Mouse (Mus musculus) embryo, embryonic 11 days (tissue): ENCODE data around the gene Nrde2.

ENCODE experiments used
- DNase-seq: peaks from one replicate; pipeline ENCODE4 v3.0.0-alpha.2; 2015

Nrde2 gene

DNA sequence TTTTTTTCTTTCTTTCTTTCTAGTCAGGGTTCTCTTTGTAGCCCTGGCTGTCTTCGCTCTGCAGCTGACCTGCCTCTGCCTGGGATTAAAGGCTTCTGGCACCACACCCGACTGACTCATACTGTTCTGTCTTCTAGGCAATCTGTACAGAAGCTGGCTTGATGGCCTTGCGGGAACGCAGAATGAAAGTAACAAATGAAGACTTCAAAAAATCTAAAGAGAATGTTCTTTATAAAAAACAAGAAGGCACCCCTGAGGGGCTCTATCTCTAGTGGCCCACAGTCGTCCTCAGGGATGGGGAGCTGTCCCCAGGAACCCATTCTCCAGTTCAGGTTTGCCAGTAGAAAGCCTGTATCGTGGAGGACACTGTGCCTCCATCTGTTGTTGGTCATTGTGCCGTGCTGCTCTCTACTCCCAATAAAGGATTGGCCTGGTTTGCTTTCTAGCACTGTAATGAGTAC, 36.5 kb downstream of the Nrde2 start:
- DNase-seq = no peak

- DNase-seq = no peak
These were observed 43.5 kb downstream of the Nrde2 start for GRCm38 (mm10) chr12:100115982-100116381.

DNA sequence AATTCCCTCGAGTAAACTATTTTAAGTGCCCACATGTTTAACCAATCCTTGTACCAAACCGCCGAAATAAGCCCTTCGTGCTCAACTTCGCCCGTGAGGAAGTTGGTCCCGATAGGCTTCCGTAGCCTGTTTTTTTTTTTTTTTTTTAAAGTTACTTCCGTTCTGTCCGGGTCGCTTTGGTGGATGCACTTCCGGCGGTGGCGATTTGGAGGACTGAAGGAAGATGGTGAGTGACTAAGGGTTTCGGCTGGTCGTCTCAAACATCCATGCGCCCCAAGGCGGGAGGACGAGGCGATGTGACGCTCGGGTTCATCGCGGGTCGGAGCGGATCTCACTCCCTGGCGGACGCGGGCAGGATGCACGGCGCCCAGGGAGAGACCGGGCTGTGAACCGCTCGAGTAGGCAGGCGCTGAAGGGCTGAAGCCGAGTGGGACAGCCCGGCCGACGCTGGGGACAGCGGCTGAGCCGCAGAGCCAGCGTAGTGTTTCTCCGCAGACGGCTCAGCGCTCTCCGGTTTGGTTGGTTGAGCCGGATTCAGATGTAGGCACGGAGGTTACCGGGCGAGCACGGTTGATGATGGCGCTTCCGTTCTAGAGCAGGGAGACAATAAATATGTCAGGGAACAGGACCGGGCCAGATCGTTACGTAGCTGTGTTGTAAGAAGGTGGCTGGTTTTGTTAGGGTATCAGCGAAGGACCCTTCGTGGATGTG, 49.3 kb downstream of the Nrde2 start, which contains the start of gene Psmc1:
TSS of gene Psmc1 (plus strand) at position 169 of the 711 bp plus-strand sequence.
- DNase-seq = peak; percentile 93

DNA sequence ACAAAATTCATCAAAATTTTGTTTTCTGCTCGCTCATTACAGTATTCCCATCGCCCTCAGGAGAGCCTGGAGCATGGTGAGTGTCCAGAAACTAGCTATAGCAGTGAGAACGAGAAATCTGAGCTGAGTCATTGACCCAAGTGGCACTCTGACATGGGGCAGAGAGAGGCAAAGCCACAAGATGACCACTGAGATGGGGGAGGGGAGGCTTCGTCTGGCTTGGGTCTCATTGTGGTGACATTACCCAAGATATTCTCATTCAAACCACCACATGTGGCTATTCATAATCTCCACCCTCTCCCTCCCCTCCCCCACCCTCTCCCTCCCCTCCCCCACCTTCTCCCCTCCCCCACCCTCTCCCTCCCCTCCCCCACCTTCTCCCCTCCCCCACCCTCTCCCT, 52.0 kb downstream of the Nrde2 start:
- no peak for DNase-seq

GRCm38 (mm10) chr12:100106275-100106895, 53.1 kb downstream of the Nrde2 start:
- peak; percentile 85 for DNase-seq

DNA sequence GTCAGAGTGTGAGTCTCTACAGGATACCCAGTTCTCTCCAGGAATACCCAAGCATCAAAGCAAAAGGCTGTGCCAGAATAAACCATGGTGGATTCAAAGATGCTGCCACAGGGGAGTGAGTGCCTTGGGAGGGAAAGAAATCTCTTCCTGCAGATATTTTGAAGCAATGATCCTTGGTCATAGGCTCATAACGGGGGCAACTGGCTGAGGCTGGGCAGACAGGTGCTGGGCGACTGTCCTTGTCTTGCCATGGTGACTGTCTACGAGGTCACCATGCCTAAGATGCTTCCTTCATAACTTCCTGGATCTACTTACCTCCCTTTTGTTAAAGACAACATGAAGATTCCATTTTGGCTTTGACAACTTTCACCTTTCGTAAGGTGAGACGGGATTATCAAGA, 54.9 kb downstream of the Nrde2 start:
- DNase-seq = no peak

DNA sequence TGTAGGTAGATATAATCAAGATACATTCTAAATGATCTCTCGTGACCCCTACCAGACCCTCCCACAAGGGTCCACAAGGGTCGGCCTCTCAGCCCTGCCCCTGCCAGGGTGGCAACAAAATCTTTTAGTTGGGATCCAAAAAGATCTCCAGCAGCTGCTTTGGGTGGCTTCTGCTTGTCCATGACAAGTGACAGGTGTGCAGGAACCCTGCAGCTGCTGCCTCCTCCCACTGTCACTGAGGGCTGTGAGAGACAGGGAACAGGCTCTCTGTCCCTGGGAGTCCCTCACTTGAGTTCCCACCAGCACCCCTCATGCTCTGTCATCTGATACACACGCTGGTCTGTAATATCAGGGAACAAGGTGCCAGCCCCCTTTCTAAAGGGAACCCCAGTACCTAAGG, 57.8 kb downstream of the Nrde2 start:
- no peak for DNase-seq

GRCm38 (mm10) chr12:100100707-100101030, 58.8 kb downstream of the Nrde2 start:
- DNase-seq = no peak

- DNase-seq = no peak
These were observed 59.3 kb downstream of the Nrde2 start for GRCm38 (mm10) chr12:100099971-100100706.

DNA sequence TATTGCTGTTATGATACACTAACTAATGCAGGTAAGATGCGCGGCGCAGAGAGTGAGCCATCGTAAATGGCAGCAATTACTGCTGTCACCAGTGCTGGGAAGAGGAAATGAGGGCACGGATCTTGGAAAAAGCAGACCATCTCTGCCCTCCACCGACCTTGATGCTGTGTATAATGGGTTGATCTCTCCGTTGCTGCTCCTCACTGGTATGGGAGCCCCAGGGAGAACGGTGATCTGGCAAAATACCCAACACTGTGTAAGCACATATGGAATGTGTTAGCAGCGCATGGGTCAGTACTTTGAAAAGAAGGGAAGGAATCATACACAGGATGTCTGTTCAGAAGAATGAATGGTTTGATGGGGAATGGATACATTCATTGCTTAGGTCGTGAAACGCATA, 66.4 kb downstream of the Nrde2 start:
- DNase-seq = no peak

DNA sequence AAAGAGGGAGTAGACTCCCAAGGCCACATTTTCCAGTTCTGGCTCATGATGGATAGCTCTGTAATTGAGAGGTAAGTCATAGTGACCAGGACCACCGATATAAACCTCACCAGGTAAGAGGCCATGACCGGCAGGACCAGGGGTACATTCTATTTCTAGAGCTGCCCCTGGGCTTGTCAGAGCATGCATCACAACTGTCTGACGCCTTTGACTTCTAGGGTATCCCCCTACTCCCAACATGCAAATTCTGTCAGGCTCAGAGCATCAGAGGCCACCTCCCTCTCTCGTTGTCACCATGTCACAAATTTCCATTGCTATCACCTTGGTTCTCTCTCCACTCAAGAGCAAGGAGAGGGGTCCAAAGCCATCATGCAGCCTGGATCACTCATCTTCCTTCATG, 68.7 kb downstream of the Nrde2 start:
- no peak for DNase-seq

DNA sequence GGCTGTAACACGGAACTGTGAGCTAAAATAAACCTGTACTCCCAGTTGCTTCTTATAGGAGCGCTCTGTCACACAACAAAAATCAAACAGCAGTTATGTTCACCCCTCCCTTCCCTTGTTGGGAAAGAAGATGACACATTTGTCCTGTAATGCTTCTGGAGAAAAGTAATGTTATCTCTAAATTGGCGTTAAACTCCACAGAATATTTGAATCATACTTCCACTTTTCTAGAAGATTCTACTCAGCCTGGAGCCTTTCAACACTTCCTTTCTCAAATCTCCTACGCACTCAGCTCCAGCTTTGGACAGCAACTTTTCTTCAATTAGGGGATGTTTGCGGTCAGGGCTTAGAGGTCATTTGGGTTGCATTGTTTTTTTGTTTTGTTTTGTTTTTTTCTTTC, 70.2 kb downstream of the Nrde2 start:
- no peak for DNase-seq

- no peak for DNase-seq
These were observed 71.4 kb downstream of the Nrde2 start for GRCm38 (mm10) chr12:100088026-100088425.

DNA sequence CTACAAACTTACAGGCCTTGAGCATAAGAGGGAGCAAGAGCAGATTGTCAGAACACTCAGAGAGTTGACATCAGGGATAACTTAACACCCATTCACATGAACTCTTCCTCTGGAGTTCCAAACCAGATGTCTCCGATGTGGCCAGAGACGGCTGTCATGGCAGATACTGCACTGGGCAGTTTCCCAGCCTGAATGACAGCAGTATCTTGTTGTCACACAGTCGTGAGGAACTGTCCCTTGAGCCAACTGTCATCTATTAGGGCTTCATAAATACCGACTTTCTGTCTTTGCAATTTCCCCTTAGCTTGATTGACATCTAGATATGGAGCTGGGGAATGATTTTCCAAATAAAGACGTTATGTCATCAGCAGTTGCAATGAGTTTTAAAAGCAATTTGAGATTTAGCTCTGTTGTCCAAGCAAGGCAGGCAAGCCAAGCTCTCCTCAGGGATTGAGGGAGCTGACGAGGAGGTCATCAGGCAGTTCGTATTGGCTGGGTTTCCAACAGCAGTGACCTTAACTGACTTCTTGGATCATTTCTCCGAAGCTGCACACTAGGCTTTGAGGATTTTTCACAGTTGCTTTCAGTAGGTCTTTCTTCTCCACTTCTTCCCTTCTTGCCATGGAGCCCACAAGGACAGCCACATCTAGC, 79.7 kb downstream of the Nrde2 start:
- no peak for DNase-seq

DNA sequence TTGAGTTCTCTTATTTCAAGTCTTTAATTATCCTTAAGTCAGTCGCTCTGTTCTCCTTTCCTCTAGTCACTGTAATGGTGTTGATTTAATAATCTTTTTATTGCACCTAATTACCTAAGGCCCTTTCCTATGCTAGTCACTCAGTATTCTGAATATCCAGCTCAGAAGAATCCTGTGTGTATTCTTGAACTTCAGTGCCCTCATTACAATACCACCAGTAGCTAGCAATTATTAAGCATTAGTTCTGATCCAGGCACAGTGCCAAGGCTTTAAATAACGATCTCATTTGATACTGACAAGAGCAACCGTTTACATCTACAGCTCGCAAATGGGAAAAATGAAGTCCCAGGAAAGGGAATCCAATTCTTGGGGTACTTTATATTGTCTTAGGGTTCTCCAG, 83.7 kb downstream of the Nrde2 start:
- no peak for DNase-seq
